Mouse (Mus musculus): ENCODE measurements at regions not wholly inside any gene's neighbourhood (a gene's known extent, or its start where the extent isn't known, plus 50 kb on each side); places are given as distances from the start of the nearest gene placed in this dataset.

DNA sequence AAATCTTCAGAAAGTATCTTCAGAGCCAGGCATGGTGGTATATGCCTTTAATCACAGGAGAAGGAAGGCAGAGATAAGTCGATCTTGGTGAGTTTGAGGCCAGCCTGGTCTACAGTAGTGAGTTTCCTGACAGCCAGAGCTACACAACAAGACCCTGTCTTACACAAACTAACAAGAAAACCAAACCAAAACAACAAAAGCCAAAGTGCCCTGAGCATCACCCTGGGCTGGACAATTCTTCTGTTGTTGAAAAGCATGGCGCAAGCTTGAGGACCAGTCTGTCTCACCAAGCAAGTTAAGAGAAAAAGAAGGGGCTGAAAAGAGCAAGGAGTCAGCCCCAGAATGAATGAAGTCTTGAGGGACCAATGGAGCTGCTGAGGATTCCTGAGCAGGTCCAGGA, 473.4 kb downstream of the Ttll7 start:
- TF ChIP-seq POLR2A (IDR thresholded peaks at IDR 0.05; ENCODE audit: low read depth, low read length) (no peak), CTCF (IDR thresholded peaks at IDR 0.05; ENCODE audit: borderline replicate concordance, insufficient read depth, low read length) (no peak)
